Mouse (Mus musculus): Measurements from ENCODE around the gene Gm21861. TPM values are rescaled to one million over a fixed set of nuclear protein-coding genes. Genes with fewer than 3 reads are reported as not detected.
"Not testable (repeated sequence)": the region's sequence is repeated elsewhere in the genome, so short reads cannot be mapped to it uniquely, and the experiment has no call there.

Gene Gm21861
- polyA plus RNA-seq (2015; fragmentation: Nextera tagmentation; extraction: Ambion mirVana) = not detected in 2 replicates

- not testable (repeated sequence) for H3K27me3 ChIP-seq (replicated peaks); ATAC-seq (ENCODE audit: insufficient read depth, low FRiP score, low read depth); H3K36me3 ChIP-seq; H3K27ac ChIP-seq; H3K4me2 ChIP-seq; H3K4me3 ChIP-seq (replicated peaks); H3K9ac ChIP-seq; H3K9me3 ChIP-seq; H3K4me1 ChIP-seq
- WGBS = no CpG with 5 or more reads among the region's 7 CpGs
Measured at GRCm38 (mm10) chrY:58814497-58814896, at the start of gene Gm21861. TSS of gene Gm21861 (minus strand) at chrY:58814597.

All from stomach, embryonic 15.5 days (tissue).